Mouse (Mus musculus) liver, adult 2 months (tissue): ENCODE measurements around the gene Tmpo.

ENCODE experiments used
- CTCF ChIP-seq: fragments of 200-500 bp; IDR thresholded peaks from 2 replicates; pipeline ENCODE4 v1.5.1; 2011; ENCODE audit warnings: low read depth, low read length, control low read depth
- POLR2A ChIP-seq: fragments of 200-500 bp; IDR thresholded peaks from 2 replicates; pipeline ENCODE4 v1.6.1; 2011; ENCODE audit warnings: low read length, control low read depth; ENCODE audit not compliant: insufficient read depth; ENCODE audit errors: extremely low read depth

- TF ChIP-seq CTCF (no peak), POLR2A (no peak)
These were observed 41.5 kb upstream of the Tmpo start for GRCm38 (mm10) chr10:91222398-91223236.
